Mouse (Mus musculus): ENCODE measurements around the gene Znrf1. TPM values are rescaled to one million over a fixed set of nuclear protein-coding genes. Genes with fewer than 3 reads are reported as not detected.

The Znrf1 gene
- polyA plus RNA-seq, 1 experiment from 2014 or later: 86.3 TPM

GRCm38 (mm10) chr8:111613181-111613580, 77.3 kb downstream of the Znrf1 start:
- no peaks in the 10 kb centered on the region for H3K27me3 ChIP-seq
- H3K9me3 ChIP-seq: no peaks in the 10 kb centered on the region
- H3K4me2 ChIP-seq (replicated peaks): no peak overlapping the region
- no peak overlapping the region for H3K9ac ChIP-seq (replicated peaks)
- H3K36me3 ChIP-seq: peaks cover 30% of the 10 kb centered on the region
- WGBS: 91% methylated on average over 5 of the region's 5 CpGs
- no peaks in the 10 kb centered on the region for H3K4me1 ChIP-seq
- H3K4me3 ChIP-seq: no peak overlapping the region
- H3K27ac ChIP-seq (replicated peaks): no peak overlapping the region; the same call in 1 of the 2 replicates
- no peak for ATAC-seq (ENCODE audit: low FRiP score, low read depth)

DNA sequence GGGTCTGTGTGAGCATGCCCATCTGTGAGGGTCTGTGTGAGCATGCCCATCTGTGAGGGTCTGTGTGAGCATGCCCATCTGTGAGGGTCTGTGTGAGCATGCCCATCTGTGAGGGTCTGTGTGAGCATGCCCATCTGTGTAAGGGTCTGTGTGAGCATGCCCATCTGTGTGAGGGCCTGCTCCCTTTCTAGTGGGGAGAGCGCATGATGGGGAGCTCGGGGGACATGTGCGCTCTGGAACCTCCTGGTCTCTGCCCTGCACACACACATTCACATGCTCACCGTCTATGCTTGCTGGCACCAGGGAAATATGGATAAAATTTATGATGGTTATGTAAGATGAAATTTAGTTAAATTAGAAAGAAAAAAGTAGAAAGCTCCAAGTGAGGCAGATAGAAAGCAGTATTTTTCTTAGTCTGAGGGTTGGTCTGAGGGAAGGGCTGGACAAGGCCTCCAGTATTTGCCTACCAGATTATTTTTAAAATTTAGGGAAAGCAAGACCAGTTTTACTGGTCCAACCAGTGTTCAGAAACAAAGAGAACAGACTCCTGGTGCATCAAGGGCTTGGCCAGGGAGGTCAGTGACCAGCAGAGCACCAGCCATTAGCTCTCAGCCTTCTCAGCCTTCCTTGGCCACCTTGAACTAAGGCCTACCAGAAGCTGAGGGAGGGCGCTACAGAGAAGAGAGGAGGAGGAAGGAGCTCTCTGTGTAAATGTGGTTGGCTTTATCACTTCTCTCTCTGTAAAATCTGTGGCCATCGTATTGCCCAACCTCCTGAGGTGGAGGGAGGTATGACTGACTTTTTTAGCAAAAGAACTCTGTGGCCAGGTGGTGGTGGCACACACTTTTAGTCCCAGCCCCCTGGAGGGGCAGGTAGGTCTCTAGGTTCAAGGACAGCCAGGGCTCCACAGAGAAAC, 79.1 kb downstream of the Znrf1 start:
- Histone ChIP-seq H3K4me1 (no peaks in the 10 kb centered on the region), H3K4me3 (no peak overlapping the region), H3K9ac (replicated peaks) (no peak overlapping the region), H3K27me3 (no peaks in the 10 kb centered on the region), H3K9me3 (no peaks in the 10 kb centered on the region), H3K4me2 (replicated peaks) (no peak overlapping the region), H3K36me3 (peaks cover 31% of the 10 kb centered on the region), H3K27ac (replicated peaks) (no peak overlapping the region)
- 97% methylated on average over 6 of the region's 6 CpGs for WGBS
- no peak for ATAC-seq (ENCODE audit: low FRiP score, low read depth)

DNA sequence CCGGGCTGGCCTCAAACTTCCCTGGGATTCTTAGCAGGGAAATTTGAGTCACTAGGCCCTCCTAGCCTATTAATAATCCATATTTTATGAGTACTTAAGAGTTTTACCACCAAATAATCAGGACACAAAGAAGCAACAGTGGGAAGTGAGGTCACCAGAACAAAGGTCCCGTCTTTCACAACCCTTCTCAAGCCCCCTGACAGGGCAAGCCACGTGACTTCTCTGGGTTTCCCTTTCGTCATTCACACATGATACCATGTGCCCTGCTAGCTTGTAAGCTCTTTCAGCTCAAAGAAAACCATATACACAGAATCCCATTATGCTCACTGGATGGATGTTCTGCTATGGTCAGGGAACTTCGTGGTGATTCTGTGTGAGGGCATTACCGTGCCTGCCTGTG, 81.9 kb downstream of the Znrf1 start:
- no peak for ATAC-seq (ENCODE audit: low FRiP score, low read depth)
- H3K4me3 ChIP-seq: no peak overlapping the region
- peaks cover 34% of the 10 kb centered on the region for H3K36me3 ChIP-seq
- H3K27me3 ChIP-seq: no peaks in the 10 kb centered on the region
- H3K27ac ChIP-seq (replicated peaks): no peak overlapping the region
- no peaks in the 10 kb centered on the region for H3K9me3 ChIP-seq
- no peak overlapping the region for H3K4me2 ChIP-seq (replicated peaks)
- WGBS: 61% methylated on average over 6 of the region's 6 CpGs
- H3K9ac ChIP-seq (replicated peaks): no peak overlapping the region
- H3K4me1 ChIP-seq: no peaks in the 10 kb centered on the region

DNA sequence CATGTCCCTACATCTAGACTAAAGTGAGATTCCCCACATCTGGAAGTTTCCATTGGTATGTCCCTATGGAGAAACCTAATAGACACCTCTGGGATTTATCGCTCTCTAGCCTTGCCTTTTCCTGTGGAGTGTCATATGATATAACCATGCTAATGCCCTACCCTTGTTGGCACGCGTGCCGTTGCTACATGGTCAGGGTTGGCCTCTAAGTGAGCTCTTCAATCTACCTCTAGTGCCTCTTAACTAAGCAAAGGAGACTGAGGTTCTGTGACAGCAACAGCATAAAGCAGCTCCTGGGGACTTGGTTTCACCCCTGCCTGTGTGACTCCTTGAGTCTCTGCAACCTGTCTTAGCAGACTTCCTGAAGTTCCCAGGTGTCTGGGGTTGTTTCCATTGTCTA, 82.4 kb downstream of the Znrf1 start:
- no peak overlapping the region for H3K9ac ChIP-seq (replicated peaks)
- WGBS: 96% methylated on average over 4 of the region's 4 CpGs
- H3K4me2 ChIP-seq (replicated peaks): no peak overlapping the region
- no peak overlapping the region for H3K27ac ChIP-seq (replicated peaks)
- H3K36me3 ChIP-seq: peaks cover 37% of the 10 kb centered on the region
- H3K4me3 ChIP-seq: no peak overlapping the region
- no peaks in the 10 kb centered on the region for H3K27me3 ChIP-seq
- ATAC-seq (ENCODE audit: low FRiP score, low read depth): no peak
- H3K4me1 ChIP-seq: no peaks in the 10 kb centered on the region
- H3K9me3 ChIP-seq: no peaks in the 10 kb centered on the region

GRCm38 (mm10) chr8:111619936-111620335, 84.0 kb downstream of the Znrf1 start:
- no peak overlapping the region for H3K4me2 ChIP-seq (replicated peaks)
- ATAC-seq (ENCODE audit: low FRiP score, low read depth): no peak
- no peak overlapping the region for H3K27ac ChIP-seq (replicated peaks)
- no peaks in the 10 kb centered on the region for H3K4me1 ChIP-seq
- H3K27me3 ChIP-seq: no peaks in the 10 kb centered on the region
- H3K9me3 ChIP-seq: no peaks in the 10 kb centered on the region
- H3K9ac ChIP-seq (replicated peaks): no peak overlapping the region
- whole genome bisulfite sequencing: 85% methylated on average over 1 of the region's 1 CpGs
- H3K36me3 ChIP-seq: peaks cover 46% of the 10 kb centered on the region
- no peak overlapping the region for H3K4me3 ChIP-seq

DNA sequence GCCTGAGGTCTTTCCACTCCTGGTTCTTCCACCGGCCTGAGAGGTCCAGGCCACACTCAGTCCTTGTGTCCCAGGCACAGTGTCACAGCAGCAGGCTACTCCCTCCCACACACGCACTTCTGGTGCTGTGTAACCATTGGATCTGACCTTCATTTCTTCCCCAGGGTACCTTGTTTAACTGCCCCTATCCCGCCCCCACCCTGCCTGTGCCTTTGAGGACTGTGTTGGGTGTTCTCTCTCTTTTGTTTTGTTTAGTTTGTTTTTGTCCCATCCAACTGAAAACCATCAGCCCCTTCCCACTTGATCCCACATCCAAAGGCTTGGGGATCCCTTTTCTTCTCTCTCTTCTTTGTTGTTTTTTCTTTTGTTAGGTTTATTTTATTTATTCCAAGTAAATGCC, 86.2 kb downstream of the Znrf1 start:
- Histone ChIP-seq H3K36me3 (peaks cover 46% of the 10 kb centered on the region), H3K4me3 (no peak overlapping the region), H3K4me1 (no peaks in the 10 kb centered on the region), H3K4me2 (replicated peaks) (no peak overlapping the region), H3K27ac (replicated peaks) (no peak overlapping the region), H3K27me3 (no peaks in the 10 kb centered on the region), H3K9ac (replicated peaks) (no peak overlapping the region), H3K9me3 (no peaks in the 10 kb centered on the region)
- 62% methylated on average over 3 of the region's 3 CpGs for whole genome bisulfite sequencing
- no peak for ATAC-seq (ENCODE audit: low FRiP score, low read depth)

GRCm38 (mm10) chr8:111622553-111622952, 86.7 kb downstream of the Znrf1 start:
- Histone ChIP-seq H3K9ac (replicated peaks) (no peak overlapping the region), H3K27me3 (no peaks in the 10 kb centered on the region), H3K4me1 (no peaks in the 10 kb centered on the region), H3K9me3 (no peaks in the 10 kb centered on the region), H3K36me3 (peaks cover 50% of the 10 kb centered on the region), H3K4me3 (no peak overlapping the region), H3K27ac (replicated peaks) (peak overlapping the region; percentile 46; the same call in 1 of the 2 replicates), H3K4me2 (replicated peaks) (no peak overlapping the region)
- ATAC-seq (ENCODE audit: low FRiP score, low read depth): no peak
- 70% methylated on average over 10 of the region's 10 CpGs for WGBS

DNA sequence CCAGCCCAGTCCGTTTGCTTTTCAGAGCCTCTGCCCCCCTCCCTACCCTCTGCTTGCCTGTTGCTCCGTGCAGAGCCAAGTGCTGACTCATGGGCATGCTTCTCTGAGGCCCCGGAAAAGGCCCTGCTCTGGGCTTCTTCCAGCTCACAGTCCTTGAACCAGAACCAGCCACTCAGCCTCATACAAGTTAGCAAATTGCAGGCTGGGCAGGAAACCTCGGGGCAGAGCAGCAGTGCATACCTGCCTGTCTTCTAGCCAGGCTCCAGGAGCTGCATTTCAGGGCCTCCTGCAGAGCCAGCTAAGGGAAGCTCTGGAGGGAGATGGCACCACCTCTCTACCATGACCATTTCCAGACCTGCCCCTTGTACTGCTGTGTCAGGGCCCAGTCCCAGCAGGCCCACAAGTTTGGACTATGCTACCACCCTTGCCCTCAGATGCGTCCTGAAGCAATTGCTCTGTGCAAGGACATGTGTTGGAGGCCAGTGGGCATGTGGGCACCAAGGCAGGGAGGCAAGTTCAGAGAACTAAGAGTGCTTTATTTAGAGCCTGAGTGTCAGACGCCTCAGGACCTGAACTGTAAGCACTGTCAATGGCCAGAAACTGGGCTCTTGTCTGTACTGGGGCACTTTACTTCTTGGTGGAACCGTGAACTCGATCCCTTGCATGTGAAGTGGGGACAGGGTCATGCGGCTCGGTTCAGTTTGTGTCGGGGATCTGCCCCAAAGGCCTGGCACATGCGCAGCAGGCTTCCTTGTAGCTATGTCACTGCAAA, 88.4 kb downstream of the Znrf1 start:
- Histone ChIP-seq H3K27ac (replicated peaks) (0 out of 2 replicates have a peak overlapping the region, but pooled peaks have one; percentile 15), H3K4me3 (no peak overlapping the region), H3K4me2 (replicated peaks) (no peak overlapping the region), H3K9ac (replicated peaks) (no peak overlapping the region), H3K36me3 (peaks cover 46% of the 10 kb centered on the region), H3K27me3 (no peaks in the 10 kb centered on the region), H3K4me1 (no peaks in the 10 kb centered on the region), H3K9me3 (no peaks in the 10 kb centered on the region)
- ATAC-seq (ENCODE audit: low FRiP score, low read depth): no peak
- WGBS: 89% methylated on average over 12 of the region's 12 CpGs

DNA sequence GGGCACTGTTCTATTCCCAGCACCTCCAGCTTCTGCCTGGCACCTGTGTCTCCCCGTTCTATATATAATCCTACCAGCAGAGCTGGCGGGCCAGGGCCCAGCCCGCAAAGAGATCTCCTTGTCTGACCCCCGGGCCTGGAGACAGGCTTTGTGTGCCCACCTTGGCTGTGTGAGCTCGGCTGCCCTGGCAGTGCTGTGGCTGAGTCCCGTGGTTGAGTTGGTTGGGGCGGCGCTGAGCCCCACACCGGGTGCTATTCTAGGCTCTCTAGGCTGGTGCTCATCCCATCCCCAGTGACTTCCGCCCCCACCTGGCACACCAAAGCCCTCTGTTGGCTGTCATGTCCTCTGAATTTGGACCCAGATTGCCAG, 88.9 kb downstream of the Znrf1 start:
- Histone ChIP-seq H3K27ac (replicated peaks) (0 out of 2 replicates have a peak overlapping the region, but pooled peaks have one; percentile 15), H3K4me1 (no peaks in the 10 kb centered on the region), H3K4me2 (replicated peaks) (no peak overlapping the region), H3K9ac (replicated peaks) (no peak overlapping the region), H3K27me3 (no peaks in the 10 kb centered on the region), H3K36me3 (peaks cover 41% of the 10 kb centered on the region), H3K9me3 (no peaks in the 10 kb centered on the region), H3K4me3 (no peak overlapping the region)
- no peak for ATAC-seq (ENCODE audit: low FRiP score, low read depth)
- WGBS: 95% methylated on average over 10 of the region's 10 CpGs

DNA sequence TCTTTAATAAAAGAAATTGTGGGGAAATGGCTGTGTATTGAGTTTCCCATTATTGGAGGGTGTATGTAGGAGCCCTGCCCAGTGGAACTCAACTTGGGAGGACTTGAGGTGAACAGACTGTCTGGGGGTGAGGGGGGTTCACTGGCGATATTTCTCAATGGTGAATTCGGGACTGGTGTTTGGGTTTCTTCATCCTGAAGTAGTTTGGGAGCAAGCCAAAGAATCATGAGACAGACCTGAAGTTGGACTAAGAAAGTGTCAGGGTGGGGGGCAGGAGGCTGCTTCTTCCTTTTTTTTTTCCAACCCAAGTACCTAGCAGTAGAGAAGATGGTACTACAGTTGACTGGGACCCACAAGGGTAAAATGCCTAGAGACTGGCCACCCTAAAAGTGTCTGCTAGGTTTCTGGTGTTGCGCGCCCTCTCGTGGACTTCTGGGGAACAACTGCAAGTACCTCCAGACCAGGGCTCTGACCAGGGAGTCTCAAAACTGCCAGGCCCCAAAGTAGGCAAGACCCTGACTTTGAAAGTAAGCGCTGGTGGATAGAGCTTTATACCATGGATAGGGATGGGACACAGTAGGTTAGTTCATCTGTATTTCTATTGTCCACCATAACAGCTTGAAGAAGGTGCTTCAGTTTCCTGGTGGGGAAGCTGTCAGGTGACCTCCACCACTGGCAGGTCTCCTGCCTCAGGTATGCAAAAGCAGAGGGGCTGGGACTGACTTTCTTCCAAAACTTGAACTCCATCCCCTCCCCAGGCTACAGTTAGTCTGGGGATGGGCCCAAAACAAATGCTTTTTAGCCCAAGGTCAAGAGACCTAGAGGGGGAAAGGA, 90.0 kb downstream of the Znrf1 start:
- no peaks in the 10 kb centered on the region for H3K27me3 ChIP-seq
- H3K9ac ChIP-seq (replicated peaks): no peak overlapping the region
- H3K4me3 ChIP-seq: no peak overlapping the region
- no peak overlapping the region for H3K4me2 ChIP-seq (replicated peaks)
- peaks cover 33% of the 10 kb centered on the region for H3K36me3 ChIP-seq
- H3K4me1 ChIP-seq: no peaks in the 10 kb centered on the region
- no peak; the same call in 1 of the 2 replicates for ATAC-seq (ENCODE audit: low FRiP score, low read depth)
- WGBS: 34% methylated on average over 6 of the region's 6 CpGs
- no peak overlapping the region for H3K27ac ChIP-seq (replicated peaks)
- no peaks in the 10 kb centered on the region for H3K9me3 ChIP-seq

DNA sequence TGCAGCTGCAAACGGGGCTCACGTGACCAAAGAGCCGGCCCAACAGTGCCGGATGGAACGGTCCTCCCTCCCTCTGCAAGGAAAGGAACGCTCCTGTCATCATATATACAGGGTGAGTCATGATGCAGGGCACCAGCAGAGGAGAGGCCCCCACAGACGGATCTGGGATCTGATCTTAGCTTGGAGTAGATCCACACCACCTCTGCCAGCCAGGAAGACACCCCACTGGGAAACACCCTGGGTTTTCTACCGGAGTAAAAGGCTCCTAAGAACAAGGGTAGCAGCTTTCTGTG, 90.6 kb downstream of the Znrf1 start:
- no peaks in the 10 kb centered on the region for H3K9me3 ChIP-seq
- WGBS: 72% methylated on average over 8 of the region's 8 CpGs
- no peak overlapping the region for H3K4me3 ChIP-seq
- H3K4me2 ChIP-seq (replicated peaks): no peak overlapping the region
- no peak for ATAC-seq (ENCODE audit: low FRiP score, low read depth)
- H3K4me1 ChIP-seq: no peaks in the 10 kb centered on the region
- peaks cover 27% of the 10 kb centered on the region for H3K36me3 ChIP-seq
- no peaks in the 10 kb centered on the region for H3K27me3 ChIP-seq
- H3K9ac ChIP-seq (replicated peaks): no peak overlapping the region
- no peak overlapping the region for H3K27ac ChIP-seq (replicated peaks)

- H3K9me3 ChIP-seq: no peaks in the 10 kb centered on the region
- WGBS: 95% methylated on average over 14 of the region's 14 CpGs
- no peak overlapping the region for H3K4me2 ChIP-seq (replicated peaks)
- H3K4me3 ChIP-seq: no peak overlapping the region
- ATAC-seq (ENCODE audit: low FRiP score, low read depth): no peak
- no peaks in the 10 kb centered on the region for H3K27me3 ChIP-seq
- H3K9ac ChIP-seq (replicated peaks): no peak overlapping the region
- H3K36me3 ChIP-seq: peaks cover 22% of the 10 kb centered on the region
- H3K4me1 ChIP-seq: no peaks in the 10 kb centered on the region
- no peak overlapping the region for H3K27ac ChIP-seq (replicated peaks)
These were observed 91.0 kb downstream of the Znrf1 start for GRCm38 (mm10) chr8:111626933-111627332.

All from midbrain, embryonic 12.5 days (tissue).